Mouse (Mus musculus) CH12.LX (cell line): Measurements from ENCODE around the gene Gm20388. TPM values are rescaled to one million over a fixed set of nuclear protein-coding genes. Genes with fewer than 3 reads are reported as not detected.

Experiments used
- DNase-seq: peaks from one replicate; pipeline ENCODE4 v3.0.0-alpha.2; 2013; ENCODE audit errors: extremely low read depth
- H3K27ac ChIP-seq: 2 replicates; pipeline ENCODE4 v1.5.1; 2012; ENCODE audit warnings: low read depth, mild to moderate bottlenecking, control low read depth, moderate library complexity; ENCODE audit not compliant: insufficient read depth
- H3K27me3 ChIP-seq: replicated peaks from 2 replicates; pipeline ENCODE3; 2012; ENCODE audit warnings: inconsistent platforms
- H3K36me3 ChIP-seq, 2 experiments: replicated peaks in 1 of 2; 2 replicates each; pipeline versions ENCODE3 to v1.6.1; 2012; ENCODE audit warnings: inconsistent platforms in 1 of 2, low read length in 1 of 2, mild to moderate bottlenecking in 1 of 2, mixed read lengths in 1 of 2, moderate library complexity in 1 of 2; ENCODE audit not compliant: control insufficient read depth in 1 of 2, insufficient read depth in 1 of 2
- H3K4me1 ChIP-seq, 2 experiments: 2 replicates each; pipeline ENCODE4 v1.6.1; 2012; ENCODE audit warnings: inconsistent platforms in 1 of 2, moderate library complexity in 1 of 2; ENCODE audit not compliant: insufficient read depth in 2 of 2, control insufficient read depth in 1 of 2
- H3K4me2 ChIP-seq: 2 replicates; pipeline ENCODE4 v1.6.1; 2012; ENCODE audit warnings: low read depth, mild to moderate bottlenecking, control low read depth; ENCODE audit not compliant: poor library complexity, insufficient read depth, severe bottlenecking
- H3K4me3 ChIP-seq, 3 experiments: fragments of 150-350 bp in 1 of 3; sonication (generic) in 1 of 3; replicated peaks in 1 of 3; 2 replicates each; pipeline versions ENCODE3 to v1.5.1; 2011 to 2012; ENCODE audit warnings: low read depth in 2 of 3, low read length in 2 of 3, mild to moderate bottlenecking in 2 of 3, moderate library complexity in 2 of 3, control low read depth in 1 of 3, improper control_type of control experiment in 1 of 3, inconsistent platforms in 1 of 3, mixed read lengths in 1 of 3; ENCODE audit not compliant: poor library complexity in 1 of 3
- H3K79me2 ChIP-seq: replicated peaks from 2 replicates; pipeline ENCODE4 v1.6.1; 2012; ENCODE audit warnings: mild to moderate bottlenecking, moderate library complexity; ENCODE audit not compliant: control insufficient read depth, poor library complexity, insufficient read depth, severe bottlenecking; ENCODE audit errors: extremely low read depth
- H3K9ac ChIP-seq: 2 replicates; pipeline ENCODE4 v1.6.1; 2012; ENCODE audit warnings: low read depth, mild to moderate bottlenecking, control low read depth, moderate library complexity; ENCODE audit not compliant: insufficient read depth
- H3K9me3 ChIP-seq: replicated peaks from 2 replicates; pipeline ENCODE3; 2012; ENCODE audit warnings: low read length, inconsistent platforms, mixed read lengths
- BHLHE40 ChIP-seq: IDR thresholded peaks from 2 replicates; pipeline ENCODE4 v1.6.1; 2011; ENCODE audit warnings: mild to moderate bottlenecking, low read depth, low read length, improper control_type of control experiment
- CHD1 ChIP-seq: IDR thresholded peaks from 2 replicates; pipeline ENCODE4 v1.6.1; 2012; ENCODE audit warnings: low read depth, low read length, improper control_type of control experiment, inconsistent platforms
- CHD2 ChIP-seq: IDR thresholded peaks from 2 replicates; pipeline ENCODE4 v1.6.1; 2011; ENCODE audit warnings: low read length, improper control_type of control experiment
- CTCF ChIP-seq, 2 experiments: IDR thresholded peaks in 1 of 2; conservative IDR thresholded peaks in 1 of 2; 2 replicates each; pipeline ENCODE4 v1.5.1; 2011 to 2012; ENCODE audit warnings: low read depth in 2 of 2, low read length in 2 of 2, improper control_type of control experiment in 1 of 2, inconsistent platforms in 1 of 2, mild to moderate bottlenecking in 1 of 2, moderate library complexity in 1 of 2
- E2F4 ChIP-seq: IDR thresholded peaks from 2 replicates; pipeline ENCODE4 v1.6.1; 2011; ENCODE audit warnings: low read depth, low read length, improper control_type of control experiment; ENCODE audit not compliant: insufficient replicate concordance
- ELF1 ChIP-seq: IDR thresholded peaks from 2 replicates; pipeline ENCODE4 v1.6.1; 2014; ENCODE audit warnings: low read depth, mild to moderate bottlenecking, inconsistent platforms, low read length, improper control_type of control experiment
- EP300 ChIP-seq: IDR thresholded peaks from 2 replicates; pipeline ENCODE4 v1.6.1; 2011; ENCODE audit warnings: low read length, improper control_type of control experiment
- ETS1 ChIP-seq: conservative IDR thresholded peaks from 2 replicates; pipeline ENCODE4 v1.6.1; 2012; ENCODE audit warnings: low read depth, mild to moderate bottlenecking, inconsistent platforms, low read length, improper control_type of control experiment, moderate library complexity
- GABPA ChIP-seq: IDR thresholded peaks from 2 replicates; pipeline ENCODE4 v1.6.1; 2012; ENCODE audit warnings: low read depth, low read length, improper control_type of control experiment, inconsistent platforms; ENCODE audit not compliant: insufficient replicate concordance
- HCFC1 ChIP-seq: IDR thresholded peaks from 2 replicates; pipeline ENCODE4 v1.6.1; 2012; ENCODE audit warnings: low read depth, mild to moderate bottlenecking, inconsistent platforms, low read length, improper control_type of control experiment
- IRF4 ChIP-seq: IDR thresholded peaks from 2 replicates; pipeline ENCODE4 v1.6.1; 2014; ENCODE audit warnings: low read depth, mild to moderate bottlenecking, inconsistent platforms, low read length, improper control_type of control experiment
- JUN ChIP-seq: IDR thresholded peaks from 2 replicates; pipeline ENCODE4 v1.6.1; 2011; ENCODE audit warnings: low read depth, mild to moderate bottlenecking, low read length, improper control_type of control experiment, moderate library complexity; ENCODE audit not compliant: insufficient read depth
- JUND ChIP-seq: conservative IDR thresholded peaks from 2 replicates; pipeline ENCODE4 v1.6.1; 2011; ENCODE audit warnings: low read depth, low read length, improper control_type of control experiment
- KAT2A ChIP-seq: IDR thresholded peaks from 2 replicates; pipeline ENCODE4 v1.6.1; 2012; ENCODE audit warnings: low read length, improper control_type of control experiment, inconsistent platforms; ENCODE audit not compliant: insufficient replicate concordance
- MAZ ChIP-seq: IDR thresholded peaks from 2 replicates; pipeline ENCODE4 v1.6.1; 2012; ENCODE audit warnings: low read depth, mild to moderate bottlenecking, inconsistent platforms, low read length, improper control_type of control experiment, moderate library complexity
- MEF2A ChIP-seq: IDR thresholded peaks from 2 replicates; pipeline ENCODE4 v1.6.1; 2014; ENCODE audit warnings: low read depth, mild to moderate bottlenecking, inconsistent platforms, low read length, improper control_type of control experiment, borderline replicate concordance
- MYC ChIP-seq: IDR thresholded peaks from 2 replicates; pipeline ENCODE4 v1.6.1; 2011; ENCODE audit warnings: low read depth, mild to moderate bottlenecking, improper control_type of control experiment, low read length
- NELFE ChIP-seq: IDR thresholded peaks from 2 replicates; pipeline ENCODE4 v1.6.1; 2011; ENCODE audit warnings: low read depth, low read length, improper control_type of control experiment
- POLR2A ChIP-seq: IDR thresholded peaks from 2 replicates; pipeline ENCODE4 v1.6.1; 2011; ENCODE audit warnings: low read depth, mild to moderate bottlenecking, improper control_type of control experiment, low read length
- RAD21 ChIP-seq: IDR thresholded peaks from 2 replicates; pipeline ENCODE4 v1.6.1; 2011; ENCODE audit warnings: low read depth, mild to moderate bottlenecking, low read length, improper control_type of control experiment, moderate library complexity
- SIN3A ChIP-seq: IDR thresholded peaks from 2 replicates; pipeline ENCODE4 v1.6.1; 2012; ENCODE audit warnings: low read length, improper control_type of control experiment, inconsistent platforms
- SMC3 ChIP-seq: IDR thresholded peaks from 2 replicates; pipeline ENCODE4 v1.6.1; 2011; ENCODE audit warnings: low read depth, low read length, improper control_type of control experiment
- TBP ChIP-seq: conservative IDR thresholded peaks from 2 replicates; pipeline ENCODE4 v1.6.1; 2011; ENCODE audit warnings: low read depth, low read length, improper control_type of control experiment
- TCF12 ChIP-seq: IDR thresholded peaks from 2 replicates; pipeline ENCODE4 v1.6.1; 2014; ENCODE audit warnings: low read depth, mild to moderate bottlenecking, inconsistent platforms, low read length, improper control_type of control experiment
- USF2 ChIP-seq: conservative IDR thresholded peaks from 2 replicates; pipeline ENCODE4 v1.6.1; 2011; ENCODE audit warnings: low read depth, low read length, improper control_type of control experiment
- ZC3H11A ChIP-seq: IDR thresholded peaks from 2 replicates; pipeline ENCODE4 v1.6.1; 2012; ENCODE audit warnings: low read depth, mild to moderate bottlenecking, inconsistent platforms, low read length, improper control_type of control experiment
- ZNF384 ChIP-seq: IDR thresholded peaks from 2 replicates; pipeline ENCODE4 v1.6.1; 2012; ENCODE audit warnings: low read depth, low read length, improper control_type of control experiment, inconsistent platforms
- dilution Hi-C: fragments of 300-500 bp; cut with MboI; formaldehyde crosslinking; loops from 2 replicates; pipeline ENCODE4 v1.14.3; 2020; ENCODE audit warnings: low sequenced_read_pairs; ENCODE audit not compliant: extremely low pct_unique_long_range_greater_than_20kb, extremely low pct_ligation_motif_present
- in situ Hi-C: fragments of 300-500 bp; cut with MboI; formaldehyde crosslinking; loops from 3 replicates; pipeline ENCODE4 v1.14.3; 2019; ENCODE audit warnings: low sequenced_read_pairs, low pct_ligation_motif_present, low pct_unique_long_range_greater_than_20kb, mixed read lengths
- polyA plus RNA-seq: library from polyadenylated mRNA; unstranded; fragments of >175 nt; gene quantifications from 2 replicates; pipeline ENCODE4 v1.2.1, GENCODE M21; 2012; ENCODE audit warnings: low read depth; ENCODE audit not compliant: insufficient read length
- total RNA-seq, 2 experiments: library from RNA; depleted of rRNA; stranded (reverse); fragments of 300-350 nt in 1 of 2; fragments of >200 nt in 1 of 2; gene quantifications; 2 replicates each; pipeline ENCODE4 v1.2.3; 2012 to 2014

The Gm20388 gene
- total and polyA plus RNA-seq, 3 experiments = 14.8 to 26.3 (median 22.2) TPM

- Histone ChIP-seq H3K27ac (no peak overlapping the region), H3K4me3 (no peak overlapping the region), H3K9ac (no peak overlapping the region), H3K9me3 (no peaks in the 10 kb centered on the region), H3K36me3 (no peaks in the 10 kb centered on the region), H3K79me2 (no peaks in the 10 kb centered on the region), H3K4me2 (no peak overlapping the region), H3K27me3 (peaks cover 79% of the 10 kb centered on the region), H3K4me1 (no peaks in the 10 kb centered on the region)
- dilution Hi-C loops = no loop called here
- TF ChIP-seq ZC3H11A = no peak
- no peak for TF ChIP-seq MEF2A
- no peak for TF ChIP-seq RAD21
- no peak for TF ChIP-seq CHD1
- no peak for TF ChIP-seq ZNF384
- TF ChIP-seq BHLHE40 = no peak
- no peak for TF ChIP-seq TCF12
- no peak for TF ChIP-seq ELF1
- TF ChIP-seq SIN3A = no peak
- no peak for TF ChIP-seq USF2
- no peak for TF ChIP-seq NELFE
- no peak for TF ChIP-seq GABPA
- TF ChIP-seq MYC = no peak
- TF ChIP-seq HCFC1 = no peak
- no peak for TF ChIP-seq CTCF (conservative IDR thresholded peaks at IDR 0.05 in 1 of 2, IDR thresholded peaks at IDR 0.05 in 1 of 2; ENCODE audit: low read depth in 2 of 2, low read length in 2 of 2)
- TF ChIP-seq CHD2 = no peak
- no peak for TF ChIP-seq EP300
- no peak for TF ChIP-seq MAZ
- no peak for TF ChIP-seq JUN
- no peak for DNase-seq
- in situ Hi-C loops = no loop called here
These were observed 2139.3 kb downstream of the Gm20388 start for GRCm38 (mm10) chr8:122049923-122050322.

GRCm38 (mm10) chr8:122050620-122051019 is 2140.0 kb downstream of the Gm20388 start:
- Histone ChIP-seq H3K27me3 (peaks cover 79% of the 10 kb centered on the region), H3K4me1 (peaks cover 0 to 2% of the 10 kb centered on the region in 2 experiments; a peak in 1 of 4 replicates), H3K27ac (no peak overlapping the region), H3K4me3 (no peak overlapping the region), H3K79me2 (no peaks in the 10 kb centered on the region), H3K4me2 (no peak overlapping the region), H3K36me3 (no peaks in the 10 kb centered on the region), H3K9ac (no peak overlapping the region), H3K9me3 (no peaks in the 10 kb centered on the region)
- dilution Hi-C loops = no loop called here
- TF ChIP-seq JUN (no peak), RAD21 (no peak), E2F4 (no peak), SIN3A (no peak), ELF1 (no peak), IRF4 (no peak), USF2 (no peak), POLR2A (no peak), ETS1 (no peak), CHD1 (no peak), BHLHE40 (no peak), MAZ (no peak), JUND (no peak), KAT2A (no peak), SMC3 (no peak), TCF12 (no peak), ZC3H11A (no peak), TBP (no peak)
- in situ Hi-C loops = no loop called here
- DNase-seq = no peak
